ENCODE assay signal across 9 mouse cellular contexts in the genomic region with DNA sequence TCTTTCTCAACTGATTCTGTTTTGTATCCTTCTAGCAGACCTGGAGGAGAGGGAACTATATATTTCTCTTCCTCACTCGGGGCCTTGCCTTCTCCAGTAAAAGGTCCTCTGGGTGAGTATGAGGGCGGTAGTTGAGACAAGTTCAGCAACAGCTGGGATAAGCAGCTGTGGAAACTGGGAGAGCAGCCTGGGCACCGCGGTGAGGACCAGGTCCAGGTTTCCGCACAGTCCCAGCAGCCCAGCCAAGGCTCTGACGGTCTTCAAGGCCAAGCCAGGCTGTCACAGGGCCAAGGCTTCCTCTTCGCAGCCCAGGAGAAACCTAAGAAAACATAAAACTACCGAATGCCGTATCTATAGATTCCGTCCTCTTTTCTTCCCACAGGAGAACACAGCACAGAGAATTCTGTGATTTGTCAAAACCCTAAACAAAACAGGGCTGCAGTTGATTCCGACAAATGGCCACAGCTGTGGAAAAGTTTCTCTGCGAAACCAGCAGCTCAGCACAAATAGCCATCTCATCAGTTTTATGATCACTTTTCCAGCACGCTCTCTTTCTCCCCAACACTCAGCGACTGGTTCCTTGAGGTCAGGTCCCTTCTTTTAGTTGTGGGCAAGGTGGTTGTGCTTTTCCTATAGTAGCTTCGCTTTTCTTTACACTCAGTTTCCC. TPM values are rescaled to one million over a fixed set of nuclear protein-coding genes. Genes with fewer than 3 reads are reported as not detected.
A peak's percentile ranks its signal among the peaks of the same experiment; 100 is the strongest.
DNase-seq lines count a peak whose midpoint lies in the region; ATAC-seq and TF ChIP-seq lines count a peak whose summit lies in the region.
"Had no signal": no experiment of that assay in that cellular context is flagged by ENCODE, and none has a peak within 500 bp of the region (broad histone marks: within the 10 kb centered on the region; RNA-seq: fewer than 3 reads in every experiment).

No protein-coding gene starts in this region.

- no peak for ATAC-seq in liver, embryonic 15.5 days (ENCODE audit: insufficient read depth)
- no peak for ATAC-seq in neural tube, embryonic 15.5 days (ENCODE audit: low FRiP score)
- no peak for ATAC-seq in midbrain, postnatal 0 days (ENCODE audit: low FRiP score)

- no peaks in the 10 kb centered on the region for H3K9me3 ChIP-seq in liver, embryonic 15.5 days (replicated peaks)
- H3K9me3 ChIP-seq in neural tube, embryonic 15.5 days (replicated peaks) = no peaks in the 10 kb centered on the region
- H3K9me3 ChIP-seq in midbrain, postnatal 0 days (ENCODE audit: low read length) = no peaks in the 10 kb centered on the region

- no peaks in the 10 kb centered on the region for H3K27me3 ChIP-seq in liver, embryonic 15.5 days
- no peaks in the 10 kb centered on the region for H3K27me3 ChIP-seq in neural tube, embryonic 15.5 days (replicated peaks)
- no peaks in the 10 kb centered on the region for H3K27me3 ChIP-seq in midbrain, postnatal 0 days (ENCODE audit: insufficient read depth, low read length)

- TF ChIP-seq CTCF in midbrain, postnatal 0 days (IDR thresholded peaks at IDR 0.05) = no peak

- H3K36me3 ChIP-seq in liver, embryonic 15.5 days (replicated peaks) = no peaks in the 10 kb centered on the region
- no peaks in the 10 kb centered on the region for H3K36me3 ChIP-seq in neural tube, embryonic 15.5 days
- H3K36me3 ChIP-seq in midbrain, postnatal 0 days (ENCODE audit: insufficient read depth, low read length) = no peaks in the 10 kb centered on the region

- no peak overlapping the region for H3K9ac ChIP-seq in liver, embryonic 15.5 days
- no peak overlapping the region for H3K9ac ChIP-seq in neural tube, embryonic 15.5 days (replicated peaks)
- H3K9ac ChIP-seq in midbrain, postnatal 0 days (replicated peaks; ENCODE audit: low read length, poor library complexity, severe bottlenecking) = no peak overlapping the region

- H3K4me1 ChIP-seq in liver, embryonic 15.5 days (replicated peaks) = peaks cover 4% of the 10 kb centered on the region
- no peaks in the 10 kb centered on the region for H3K4me1 ChIP-seq in neural tube, embryonic 15.5 days
- no peaks in the 10 kb centered on the region for H3K4me1 ChIP-seq in midbrain, postnatal 0 days (ENCODE audit: insufficient read depth, low read length)

- H3K27ac ChIP-seq in liver, embryonic 15.5 days (replicated peaks) = 0 out of 2 replicates have a peak overlapping the region, but pooled peaks have one; percentile 24
- H3K27ac ChIP-seq in neural tube, embryonic 15.5 days (replicated peaks) = no peak overlapping the region
- no peak overlapping the region; the same call in 1 of the 2 replicates for H3K27ac ChIP-seq in midbrain, postnatal 0 days (ENCODE audit: low read depth, low read length)

- H3K4me2 ChIP-seq in liver, embryonic 15.5 days = no peak overlapping the region
- no peak overlapping the region for H3K4me2 ChIP-seq in neural tube, embryonic 15.5 days
- no peak overlapping the region for H3K4me2 ChIP-seq in midbrain, postnatal 0 days (ENCODE audit: low read depth, low read length, poor library complexity, severe bottlenecking)
- H3K4me2 ChIP-seq: midbrain, embryonic 11.5 days had no signal

- 76% methylated on average over 15 of the region's 15 CpGs for WGBS in liver, embryonic 15.5 days (ENCODE audit: insufficient replicate concordance)
- WGBS in neural tube, embryonic 15.5 days = 87% methylated on average over 15 of the region's 15 CpGs
- 92% methylated on average over 15 of the region's 15 CpGs for WGBS in midbrain, postnatal 0 days

- no peak overlapping the region for H3K4me3 ChIP-seq in liver, embryonic 15.5 days (replicated peaks)
- no peak overlapping the region for H3K4me3 ChIP-seq in neural tube, embryonic 15.5 days (replicated peaks)
- H3K4me3 ChIP-seq in midbrain, postnatal 0 days (ENCODE audit: low read depth, low read length) = no peak overlapping the region

- DNase-seq in adrenal gland, adult 2 months = peak; percentile 44
- DNase-seq in adrenal gland, postnatal 4 days (ENCODE audit: low spot score in 2 of 2) = no peak
- peak; percentile 39 for DNase-seq in urinary bladder, postnatal 14 days (ENCODE audit: low spot score)
- DNase-seq in urinary bladder, adult 2 months (ENCODE audit: low spot score) = no peak
- no peak for DNase-seq in layer of hippocampus, postnatal 14 days (ENCODE audit: low spot score in 2 of 2)
- no peak for DNase-seq in midbrain, postnatal 0 days (ENCODE audit: low spot score)

RNA-seq across cellular contexts. Expression of gene Marcks, which starts 55.5 kb away (rescaled TPM):
- total RNA-seq in adrenal gland, adult 2 months (2021) = 10 to 100 TPM; 39.4 to 50.3 TPM
- 18.2 and 35.6 TPM in 2 replicates for polyA plus RNA-seq in adrenal gland, adult 2 months (2012; rRNA removed)
- 100 to 1,000 TPM; 205 to 211 TPM for total RNA-seq in adrenal gland, postnatal 4 days (2021)
- 67.3 and 70.4 TPM in 2 replicates for polyA plus RNA-seq in urinary bladder, adult 2 months (2012; rRNA removed)
- polyA plus RNA-seq in liver, embryonic 15.5 days (2015; fragmentation: Nextera tagmentation; extraction: Ambion mirVana) = 16.1 and 16.3 TPM in 2 replicates
- polyA plus RNA-seq in neural tube, embryonic 15.5 days (2015; fragmentation: Nextera tagmentation; extraction: Ambion mirVana) = 145 and 159 TPM in 2 replicates
- total RNA-seq in layer of hippocampus, postnatal 14 days (2021) = 100 to 1,000 TPM; 208 to 214 TPM
- 488 and 535 TPM in 2 replicates for total RNA-seq in midbrain, postnatal 0 days (2014; rRNA removed)
- polyA plus RNA-seq in midbrain, postnatal 0 days (2015; fragmentation: Nextera tagmentation; extraction: Ambion mirVana) = 230 and 265 TPM in 2 replicates

Comparison
In these comparisons a context has a peak if more than half of its experiments do, and no peak if none do; other contexts are left out.
1. DNase-seq: peak in adrenal gland, adult 2 months (single experiment) and urinary bladder, postnatal 14 days (single experiment); none in adrenal gland, postnatal 4 days (0 of 2), urinary bladder, adult 2 months (single experiment), layer of hippocampus, postnatal 14 days (0 of 2) and midbrain, postnatal 0 days (single experiment).